Mouse (Mus musculus) stomach, postnatal 0 days (tissue): ENCODE results near the gene Esyt2. TPM values are rescaled to one million over a fixed set of nuclear protein-coding genes. Genes with fewer than 3 reads are reported as not detected.

Experiments
- ATAC-seq: fragments of 200-750 bp; cut with Nextera tagmentation; 2 replicates; pipeline ENCODE4 v1.8.0; 2017; ENCODE audit not compliant: low FRiP score, low TSS enrichment
- DNase-seq: peaks from one replicate; pipeline ENCODE4 v3.0.0-alpha.2; 2016; ENCODE audit warnings: low spot score
- H3K27ac ChIP-seq: fragments of 300-500 bp; sonication (generic); replicated peaks from 2 replicates; pipeline ENCODE4 v1.5.1; 2014; ENCODE audit warnings: mild to moderate bottlenecking, control low read depth
- H3K27me3 ChIP-seq: fragments of 300-500 bp; sonication (generic); 2 replicates; pipeline ENCODE4 v1.6.1; 2014; ENCODE audit warnings: low read length; ENCODE audit not compliant: control insufficient read depth, insufficient read depth
- H3K36me3 ChIP-seq: fragments of 300-500 bp; sonication (generic); 2 replicates; pipeline ENCODE4 v1.6.1; 2014; ENCODE audit warnings: low read length, mixed read lengths; ENCODE audit not compliant: control insufficient read depth, insufficient read depth
- H3K4me1 ChIP-seq: fragments of 300-500 bp; sonication (generic); replicated peaks from 2 replicates; pipeline ENCODE4 v1.6.1; 2014; ENCODE audit warnings: antibody characterized with exemption; ENCODE audit not compliant: control insufficient read depth, insufficient read depth
- H3K4me2 ChIP-seq: fragments of 300-500 bp; sonication (generic); replicated peaks from 2 replicates; pipeline ENCODE4 v1.6.1; 2014; ENCODE audit warnings: low read depth, mild to moderate bottlenecking, control low read depth, moderate library complexity
- H3K4me3 ChIP-seq: fragments of 300-500 bp; sonication (generic); 2 replicates; pipeline ENCODE4 v1.5.1; 2014; ENCODE audit warnings: low read depth, low read length, control low read depth
- H3K9ac ChIP-seq: fragments of 300-500 bp; sonication (generic); 2 replicates; pipeline ENCODE4 v1.6.1; 2014; ENCODE audit warnings: mild to moderate bottlenecking, low read length, control low read depth, mixed read lengths
- H3K9me3 ChIP-seq: fragments of 300-500 bp; sonication (generic); 2 replicates; pipeline ENCODE4 v1.6.1; 2016; ENCODE audit warnings: low read length; ENCODE audit not compliant: control insufficient read depth
- CTCF ChIP-seq: IDR thresholded peaks from 2 replicates; pipeline ENCODE4 v1.5.1; 2016; ENCODE audit warnings: antibody characterized with exemption, low read depth, mild to moderate bottlenecking, moderate library complexity
- EP300 ChIP-seq: optimal IDR thresholded peaks from 2 replicates; pipeline ENCODE3; 2016; ENCODE audit warnings: antibody characterized with exemption
- WGBS: fragments of 180-500 bp; shearing (Covaris S2); extraction: QIAGEN DNeasy Blood & Tissue Kit; methylation state at CpG from one replicate; pipeline ENCODE4 v1.1.7; 2014; 5-methylcytosine and 5-hydroxymethylcytosine counted together
- polyA plus RNA-seq: library from polyadenylated mRNA; unstranded; fragments of >200 nt; fragmentation: Nextera tagmentation; extraction: Ambion mirVana; gene quantifications from 2 replicates; pipeline ENCODE4 v1.2.1, GENCODE M21; 2015

Gene Esyt2
- polyA plus RNA-seq, 1 experiment from 2014 or later: 17.0 TPM

GRCm38 (mm10) chr12:116395312-116395711 lies 114.3 kb downstream of the Esyt2 start:
- Histone ChIP-seq H3K27me3 (no peaks in the 10 kb centered on the region), H3K4me3 (no peak overlapping the region), H3K9me3 (no peaks in the 10 kb centered on the region), H3K4me1 (no peaks in the 10 kb centered on the region), H3K27ac (no peak overlapping the region), H3K36me3 (no peaks in the 10 kb centered on the region), H3K9ac (no peak overlapping the region), H3K4me2 (no peak overlapping the region)
- no peak for ATAC-seq
- WGBS: 89% methylated on average over 2 of the region's 2 CpGs
- TF ChIP-seq CTCF (no peak), EP300 (no peak)
- no peak for DNase-seq

- H3K4me3 ChIP-seq: no peak overlapping the region
- no peaks in the 10 kb centered on the region for H3K36me3 ChIP-seq
- H3K9me3 ChIP-seq: no peaks in the 10 kb centered on the region
- ATAC-seq: peak; percentile 86
- no peak for TF ChIP-seq EP300
- no peak for TF ChIP-seq CTCF
- no peak overlapping the region for H3K9ac ChIP-seq
- H3K27ac ChIP-seq: no peak overlapping the region
- 51% methylated on average over 2 of the region's 2 CpGs for WGBS
- no peak overlapping the region for H3K4me2 ChIP-seq
- no peaks in the 10 kb centered on the region for H3K27me3 ChIP-seq
- DNase-seq: peak; percentile 27
- H3K4me1 ChIP-seq: no peaks in the 10 kb centered on the region
Measured at GRCm38 (mm10) chr12:116396072-116396695, 115.2 kb downstream of the Esyt2 start.

- Histone ChIP-seq H3K36me3 (0 out of 2 replicates have a peak, but pooled peaks cover 2% of the 10 kb centered on the region), H3K9ac (no peak overlapping the region), H3K27ac (no peak overlapping the region), H3K4me1 (no peaks in the 10 kb centered on the region), H3K9me3 (peaks cover 4% of the 10 kb centered on the region), H3K4me2 (peak overlapping the region; percentile 95), H3K4me3 (no peak overlapping the region; the same call in 1 of the 2 replicates), H3K27me3 (no peaks in the 10 kb centered on the region)
- ATAC-seq (no peak), DNase-seq (no peak)
- TF ChIP-seq EP300 (no peak), CTCF (no peak)
- WGBS: 95% methylated on average over 18 of the region's 18 CpGs
Measured at GRCm38 (mm10) chr12:116404012-116404679, 123.2 kb downstream of the Esyt2 start.

GRCm38 (mm10) chr12:116405045-116405835 lies 124.2 kb downstream of the Esyt2 start, which contains the start of gene Ncapg2:
Ncapg2 (plus strand) TSS chr12:116405402.
- no peaks in the 10 kb centered on the region for H3K4me1 ChIP-seq
- H3K4me3 ChIP-seq: peak within 1 kb of the TSS; percentile 83
- peaks cover 4% of the 10 kb centered on the region for H3K9me3 ChIP-seq
- DNase-seq (peak; percentile 100), ATAC-seq (peak; percentile 99)
- TF ChIP-seq CTCF (no peak; the same call in 1 of the 2 replicates), EP300 (no peak)
- 0 out of 2 replicates have a peak, but pooled peaks cover 2% of the 10 kb centered on the region for H3K36me3 ChIP-seq
- peak within 1 kb of the TSS; percentile 30; the same call in 1 of the 2 replicates for H3K27ac ChIP-seq
- H3K27me3 ChIP-seq: no peaks in the 10 kb centered on the region
- peak within 1 kb of the TSS; percentile 85 for H3K9ac ChIP-seq
- H3K4me2 ChIP-seq: peak within 1 kb of the TSS; percentile 95
- under 1% methylated on average over 71 of the region's 72 CpGs for WGBS

GRCm38 (mm10) chr12:116405836-116406155 lies 124.8 kb downstream of the Esyt2 start:
- peak overlapping the region; percentile 83 for H3K4me3 ChIP-seq
- no peak for ATAC-seq
- peak overlapping the region; percentile 30; the same call in 1 of the 2 replicates for H3K27ac ChIP-seq

More at GRCm38 (mm10) chr12:116405836-116406155, 124.8 kb downstream of the Esyt2 start:
- H3K9ac ChIP-seq: peak overlapping the region; percentile 85
- H3K9me3 ChIP-seq: peaks cover 4% of the 10 kb centered on the region
- no peaks in the 10 kb centered on the region for H3K27me3 ChIP-seq
- no peak for TF ChIP-seq EP300
- no peak for TF ChIP-seq CTCF
- H3K36me3 ChIP-seq: 0 out of 2 replicates have a peak, but pooled peaks cover 2% of the 10 kb centered on the region
- no peaks in the 10 kb centered on the region for H3K4me1 ChIP-seq
- no peak for DNase-seq
- peak overlapping the region; percentile 95 for H3K4me2 ChIP-seq
- WGBS: 5% methylated on average over 8 of the region's 8 CpGs
